Mouse (Mus musculus): ENCODE results near the gene Ccdc181. TPM values are rescaled to one million over a fixed set of nuclear protein-coding genes. Genes with fewer than 3 reads are reported as not detected.
"Not testable (repeated sequence)": the region's sequence is repeated elsewhere in the genome, so short reads cannot be mapped to it uniquely, and the experiment has no call there.

The Ccdc181 gene
- 10 to 100 TPM; 11.0 to 14.1 TPM for total RNA-seq (2021)
- long read RNA-seq, experiment 1, transcript Ccdc181-201 (6 exons, 1,909 nt): major isoform, 6 of 7 reads
- long read RNA-seq, experiment 1, partial matches to known transcripts: 1 of 7 reads
- long read RNA-seq, experiment 1, other reads (novel, unspliced or antisense): 0 of 7 reads
- long read RNA-seq, experiment 2, transcript Ccdc181-201 (6 exons, 1,909 nt): major isoform, 13 of 19 reads
- long read RNA-seq, experiment 2, partial matches to known transcripts: 2 of 19 reads
- long read RNA-seq, experiment 2, other reads (novel, unspliced or antisense): 4 of 19 reads

DNA sequence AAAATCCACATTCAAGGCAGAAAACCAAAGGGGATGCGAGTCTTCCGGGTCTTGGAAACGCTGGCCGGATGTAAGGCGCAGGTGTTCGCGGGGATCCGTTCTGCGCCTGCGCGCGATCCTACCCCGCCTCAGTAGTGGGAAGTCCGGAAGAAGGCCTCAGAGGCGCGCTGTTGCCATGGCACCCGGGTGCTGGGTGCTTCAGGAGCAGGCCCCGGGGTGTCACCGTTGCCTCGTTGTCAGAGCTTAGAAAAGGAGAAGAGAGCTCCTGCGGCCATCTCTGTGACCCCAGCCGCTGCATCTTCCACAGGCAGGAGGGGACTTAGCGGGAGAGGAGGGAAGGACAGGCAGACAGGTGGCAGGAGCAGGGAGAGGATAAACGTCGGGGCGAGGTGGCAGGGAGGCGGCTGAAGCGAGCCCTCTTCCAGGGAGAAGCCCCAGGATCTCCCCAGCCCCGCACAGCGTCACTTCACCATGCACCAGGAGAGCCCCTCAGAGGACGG lies at the start of gene Ccdc181:
Gene Ccdc181, plus strand, starts transcription at position 131 of the 500 bp plus-strand sequence.
- DNase-seq (ENCODE audit: low spot score in 2 of 2): peak; percentile 81 to 85

GRCm38 (mm10) chr1:164231937-164232570 lies 43.3 kb upstream of the Ccdc181 start:
- DNase-seq (ENCODE audit: low spot score in 2 of 2): not testable (repeated sequence)

- no peak for DNase-seq (ENCODE audit: low spot score in 2 of 2)
These were observed 41.9 kb upstream of the Ccdc181 start for GRCm38 (mm10) chr1:164233447-164233846.

- DNase-seq (ENCODE audit: low spot score in 2 of 2): no peak
These were observed 40.3 kb upstream of the Ccdc181 start for GRCm38 (mm10) chr1:164235078-164235477.

DNA sequence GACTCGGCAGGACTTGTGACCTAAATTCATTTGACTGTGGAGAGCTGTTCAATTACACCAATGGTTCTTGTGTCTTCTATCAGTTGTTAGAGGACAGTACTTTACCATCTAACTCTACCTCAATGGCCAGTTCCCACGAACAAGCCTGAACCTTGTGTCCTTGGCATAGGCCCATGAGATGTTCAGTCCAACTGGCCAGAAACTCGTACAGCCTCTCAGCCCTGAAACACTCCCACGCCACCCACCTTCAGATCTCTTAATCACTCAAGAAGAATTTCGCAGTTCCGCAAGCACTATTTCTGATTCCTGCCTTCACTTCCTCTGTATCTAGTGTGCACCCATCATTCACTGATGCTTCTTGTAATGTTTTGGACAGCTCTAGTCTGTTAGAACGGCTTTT lies 39.3 kb upstream of the Ccdc181 start:
- DNase-seq (ENCODE audit: low spot score in 2 of 2): no peak

DNA sequence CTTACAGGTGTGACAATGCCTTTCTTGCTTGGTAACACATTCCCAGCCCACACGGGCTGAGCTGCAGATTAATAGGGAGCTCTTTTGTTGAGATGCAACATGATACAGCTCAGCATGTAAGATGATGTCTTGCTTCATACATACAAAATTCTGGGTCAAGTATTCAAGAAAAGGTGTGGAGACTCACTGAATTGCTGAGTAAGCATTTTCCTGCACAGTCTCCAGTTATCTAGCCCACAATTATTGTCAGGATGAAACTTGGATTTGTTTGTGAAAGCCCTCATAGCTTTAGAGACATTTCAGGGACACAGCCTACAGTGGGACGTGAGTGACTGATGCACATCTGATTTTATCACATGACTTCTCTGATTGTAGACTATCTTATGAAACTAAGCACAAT lies 33.9 kb upstream of the Ccdc181 start:
- no peak for DNase-seq (ENCODE audit: low spot score in 2 of 2)

GRCm38 (mm10) chr1:164242809-164243208 lies 32.6 kb upstream of the Ccdc181 start:
- DNase-seq (ENCODE audit: low spot score in 2 of 2): no peak

GRCm38 (mm10) chr1:164247442-164247841 lies 27.9 kb upstream of the Ccdc181 start:
- DNase-seq (ENCODE audit: low spot score in 2 of 2): no peak

- DNase-seq (ENCODE audit: low spot score in 2 of 2): no peak
These were observed 27.4 kb upstream of the Ccdc181 start for GRCm38 (mm10) chr1:164247971-164248370.

- DNase-seq (ENCODE audit: low spot score in 2 of 2): peak; percentile 96
These were observed 26.7 kb upstream of the Ccdc181 start, which contains the start of gene Slc19a2 for GRCm38 (mm10) chr1:164248465-164249331. TSS of gene Slc19a2 (plus strand) at chr1:164249046.

DNA sequence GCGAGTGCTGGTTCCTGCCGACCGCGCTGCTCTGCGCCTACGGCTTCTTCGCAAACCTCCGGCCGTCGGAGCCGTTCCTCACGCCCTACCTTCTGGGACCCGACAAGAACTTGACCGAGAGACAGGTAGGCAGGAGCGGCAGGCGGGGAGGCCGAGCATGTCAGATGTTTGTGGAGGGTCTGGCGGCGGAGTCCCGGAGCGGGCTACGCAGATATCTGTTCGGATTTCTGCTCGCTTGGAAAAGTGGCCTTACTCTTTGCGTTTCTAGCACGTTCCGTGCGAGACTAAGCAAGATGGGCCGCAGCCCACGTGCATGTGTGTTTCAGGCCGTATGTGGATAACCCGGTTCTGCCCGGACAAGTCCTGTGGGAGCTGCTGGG lies 26.1 kb upstream of the Ccdc181 start:
- DNase-seq (ENCODE audit: low spot score in 2 of 2): no peak

DNA sequence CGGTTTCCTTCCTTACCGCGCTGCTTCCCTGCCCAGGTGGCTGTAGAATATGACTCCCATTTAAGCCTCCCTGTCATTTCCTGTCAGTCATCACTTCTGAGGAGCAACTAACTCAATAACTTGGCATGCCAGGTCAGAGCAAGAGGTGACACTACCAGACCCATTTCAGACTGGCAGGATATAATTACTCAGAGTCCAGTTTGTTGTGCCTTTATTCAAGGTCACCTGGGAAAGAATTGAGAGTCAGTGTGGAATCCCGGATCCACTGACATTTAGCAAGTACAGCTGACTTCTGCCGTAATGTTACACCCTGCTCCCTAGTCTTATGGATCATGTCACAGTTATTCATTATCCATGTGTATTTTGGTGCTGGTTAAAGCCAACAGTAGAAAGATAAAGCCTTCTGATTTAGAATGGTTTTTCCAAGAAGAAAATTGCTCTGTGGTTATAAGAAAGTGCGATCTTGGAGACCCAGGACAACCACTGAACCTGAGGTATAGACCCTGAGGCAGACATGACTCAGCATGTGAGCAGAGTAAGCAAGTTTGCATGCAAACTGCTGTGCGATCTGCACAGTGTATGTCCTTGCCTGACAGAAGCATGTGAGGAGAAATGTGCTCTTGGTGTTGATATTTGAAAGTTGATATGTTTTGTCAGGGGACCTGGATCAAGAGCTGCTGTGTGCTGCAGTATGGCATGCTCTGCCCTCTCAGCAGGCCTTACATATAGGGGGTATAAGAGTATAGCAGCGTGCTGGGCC lies 24.8 kb upstream of the Ccdc181 start:
- no peak for DNase-seq (ENCODE audit: low spot score in 2 of 2)

DNA sequence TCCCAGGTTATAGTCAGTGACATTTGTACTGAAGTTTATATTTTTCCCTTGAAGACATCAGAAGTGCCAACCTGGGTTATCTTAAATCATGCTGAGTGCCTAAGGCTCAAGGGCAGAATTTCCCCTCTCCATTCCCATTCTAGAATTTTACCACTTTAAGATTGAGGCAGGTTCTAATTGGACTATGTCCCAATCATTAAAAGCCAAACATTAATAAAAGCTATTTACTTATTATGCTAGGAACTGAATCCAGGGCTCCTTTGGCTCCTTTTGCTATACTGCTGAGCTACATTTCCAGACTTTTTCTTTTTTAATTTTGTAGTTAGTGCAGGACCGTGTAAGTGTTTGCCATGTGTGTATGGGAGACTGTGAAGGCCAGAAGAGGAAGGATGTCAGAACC lies 23.9 kb upstream of the Ccdc181 start:
- DNase-seq (ENCODE audit: low spot score in 2 of 2): no peak

DNA sequence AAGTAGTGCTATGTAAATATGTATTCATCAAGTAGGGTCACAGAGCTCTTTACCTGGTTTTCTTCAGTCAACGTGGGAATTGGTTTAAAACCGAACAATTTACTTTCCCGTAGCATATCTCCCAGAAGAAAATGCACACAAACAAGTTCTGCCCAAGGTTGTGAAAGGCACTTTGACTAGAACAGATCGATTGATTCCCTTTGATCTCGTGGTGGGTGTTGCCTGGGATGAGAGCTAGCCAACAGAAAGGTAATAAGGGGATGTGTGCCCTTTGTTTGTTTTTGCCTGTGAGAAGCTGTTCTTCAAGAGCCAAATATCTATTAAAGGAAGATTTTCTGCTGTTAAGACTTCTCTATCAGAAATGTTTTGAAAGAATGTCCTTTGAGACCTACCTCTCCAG lies 22.8 kb upstream of the Ccdc181 start:
- DNase-seq (ENCODE audit: low spot score in 2 of 2): no peak

DNA sequence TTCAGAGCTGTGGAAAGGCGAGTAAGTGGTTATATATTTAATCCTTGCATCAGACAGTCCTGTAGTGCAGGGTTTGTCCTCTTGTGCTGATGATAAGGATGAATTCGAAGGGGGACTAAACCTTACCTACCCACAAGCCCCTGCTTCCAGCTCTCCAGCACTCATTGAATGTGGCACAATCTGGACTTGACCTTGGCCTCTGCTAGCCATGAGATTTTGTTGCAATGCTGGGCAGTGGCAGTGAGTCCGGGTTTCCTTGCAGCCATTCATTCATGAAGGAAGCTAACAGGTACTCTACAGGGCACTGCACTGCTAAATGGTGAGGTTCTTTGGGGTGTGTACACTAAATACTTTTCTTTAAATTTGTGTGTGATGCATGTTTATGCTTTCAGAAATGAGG lies 20.5 kb upstream of the Ccdc181 start:
- no peak for DNase-seq (ENCODE audit: low spot score in 2 of 2)

DNA sequence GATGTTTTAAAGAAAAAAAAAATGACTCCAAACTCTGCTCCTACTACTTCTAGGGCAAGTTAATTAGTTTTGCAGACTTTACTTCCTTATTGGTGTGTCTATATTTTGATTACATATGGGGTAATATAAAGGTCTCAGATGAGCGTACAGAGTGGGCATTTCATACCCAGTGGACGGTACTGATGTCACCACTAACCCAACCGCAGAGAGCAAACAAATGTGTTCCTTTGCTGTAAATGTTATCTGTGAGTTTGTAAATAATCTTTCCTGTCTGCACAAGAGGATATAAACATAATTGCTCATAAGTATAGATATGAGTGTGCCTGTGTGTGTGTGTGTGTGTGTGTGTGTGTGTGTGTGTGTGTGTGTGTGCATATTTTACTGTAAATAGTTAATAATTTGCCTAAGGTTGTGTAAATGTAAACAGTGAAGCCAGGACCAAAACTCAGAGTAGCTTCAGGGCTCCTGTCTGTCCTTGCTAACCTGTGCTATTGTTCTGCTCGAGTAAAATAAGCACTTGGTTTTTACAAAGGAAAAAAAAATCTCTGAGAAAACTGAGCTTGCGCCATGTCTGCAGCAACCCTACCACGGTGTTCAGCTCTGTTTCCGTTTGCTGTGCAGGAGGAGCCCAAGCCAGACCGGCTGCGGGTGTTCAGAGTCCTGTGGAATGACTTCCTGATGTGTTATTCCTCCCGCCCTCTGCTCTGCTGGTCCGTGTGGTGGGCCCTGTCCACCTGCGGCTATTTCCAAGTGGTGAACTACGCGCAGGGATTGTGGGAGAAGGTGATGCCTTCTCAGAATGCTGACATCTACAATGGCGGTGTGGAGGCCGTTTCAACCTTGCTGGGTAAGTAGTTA lies 15.0 kb upstream of the Ccdc181 start:
- DNase-seq (ENCODE audit: low spot score in 2 of 2): no peak

DNA sequence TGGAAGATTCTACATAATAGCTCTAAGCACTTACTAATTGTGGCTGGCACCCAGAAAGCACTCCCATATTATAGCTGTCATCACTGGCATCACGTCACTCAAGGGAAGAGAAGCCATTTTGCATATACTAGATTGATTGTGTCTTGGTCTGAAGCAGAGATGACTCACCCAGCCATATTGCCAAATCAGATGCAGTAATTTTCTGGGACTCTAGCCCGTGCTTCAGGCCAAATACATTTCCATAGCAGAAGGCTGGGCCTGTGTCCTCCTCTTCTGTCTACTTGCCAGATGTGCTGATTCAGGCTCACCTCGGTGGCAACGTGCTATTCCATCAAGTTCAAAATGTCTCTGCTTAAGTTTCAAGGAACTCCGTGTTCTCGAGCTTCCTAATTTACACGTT lies 13.8 kb upstream of the Ccdc181 start:
- DNase-seq (ENCODE audit: low spot score in 2 of 2): no peak

GRCm38 (mm10) chr1:164270941-164271340 lies 4.4 kb upstream of the Ccdc181 start:
- DNase-seq (ENCODE audit: low spot score in 2 of 2): no peak

DNA sequence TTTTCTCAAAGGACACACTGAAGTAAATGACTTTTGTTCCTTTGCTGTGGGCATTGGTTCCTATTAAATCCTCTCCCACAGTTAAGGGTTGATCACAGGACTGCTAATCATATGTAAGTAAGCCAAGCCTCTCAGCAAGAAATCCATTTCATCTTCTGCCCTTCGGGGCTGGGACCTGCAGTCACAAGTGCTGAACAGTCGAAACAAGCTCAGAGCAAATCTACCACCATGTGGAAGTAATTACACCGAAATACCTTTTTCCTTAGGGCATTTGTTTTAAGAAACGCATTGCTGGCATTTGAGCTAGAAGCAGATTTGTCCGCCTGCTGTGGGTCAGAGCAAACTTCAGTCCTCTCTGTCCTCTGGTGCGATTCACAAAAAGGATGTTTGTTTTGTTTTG lies 1.7 kb upstream of the Ccdc181 start:
- no peak for DNase-seq (ENCODE audit: low spot score in 2 of 2)

DNA sequence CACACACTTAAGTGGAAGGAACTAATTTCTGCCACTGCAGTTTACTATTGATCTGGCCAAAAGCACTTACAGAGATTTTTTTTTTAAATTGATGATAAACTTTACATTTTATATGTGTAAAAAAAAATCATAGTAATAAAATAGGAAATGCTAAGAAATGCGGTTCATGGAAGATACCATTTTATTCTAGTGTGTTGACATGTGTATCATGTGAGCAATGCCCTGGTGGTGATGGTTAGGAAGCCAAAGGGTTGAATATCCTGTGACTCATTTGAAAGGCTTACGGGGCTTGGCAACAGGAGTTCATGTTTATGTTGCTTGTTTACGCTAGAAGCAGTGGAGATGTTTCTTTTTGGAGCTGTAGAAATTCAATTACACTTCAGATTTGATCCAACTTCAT lies 1.2 kb downstream of the Ccdc181 start:
- DNase-seq (ENCODE audit: low spot score in 2 of 2): no peak
